Mouse (Mus musculus) testis, adult 2 months (tissue): ENCODE measurements around the gene Cabp7.

Source experiments
- CTCF ChIP-seq: fragments of 200-500 bp; IDR thresholded peaks from 2 replicates; pipeline ENCODE4 v1.5.1; 2012; ENCODE audit warnings: low read depth, mild to moderate bottlenecking, inconsistent platforms, low read length, moderate library complexity; ENCODE audit not compliant: control insufficient read depth, insufficient read depth, insufficient replicate concordance
- POLR2A ChIP-seq: fragments of 200-500 bp; IDR thresholded peaks from 2 replicates; pipeline ENCODE4 v1.6.1; 2012; ENCODE audit warnings: low read depth, mild to moderate bottlenecking, inconsistent platforms, low read length, moderate library complexity; ENCODE audit not compliant: control insufficient read depth

DNA sequence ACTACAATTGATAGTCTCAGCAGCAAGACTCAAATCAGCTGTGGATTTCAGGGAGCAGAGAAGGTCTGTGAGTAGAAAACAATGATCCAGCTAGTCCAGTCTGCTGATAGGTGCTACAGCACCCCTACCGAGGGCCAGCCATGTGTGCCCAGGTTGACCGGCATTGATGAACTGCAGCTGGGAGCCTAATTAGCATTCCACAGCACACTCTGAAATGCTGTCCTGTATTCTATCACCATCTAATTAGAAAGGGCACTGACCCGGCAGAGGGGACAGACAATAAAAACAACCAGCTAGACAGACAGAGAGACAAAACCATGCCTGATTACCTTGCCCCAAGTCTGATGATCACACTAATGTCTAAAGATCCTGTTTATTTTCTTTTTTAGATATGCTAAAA lies 46.4 kb upstream of the Cabp7 start:
- TF ChIP-seq CTCF (no peak), POLR2A (no peak)
